Mouse (Mus musculus): Measurements from ENCODE around the gene Wdr62.
"Not testable (repeated sequence)": the region's sequence is repeated elsewhere in the genome, so short reads cannot be mapped to it uniquely, and the experiment has no call there.

The Wdr62 gene

DNA sequence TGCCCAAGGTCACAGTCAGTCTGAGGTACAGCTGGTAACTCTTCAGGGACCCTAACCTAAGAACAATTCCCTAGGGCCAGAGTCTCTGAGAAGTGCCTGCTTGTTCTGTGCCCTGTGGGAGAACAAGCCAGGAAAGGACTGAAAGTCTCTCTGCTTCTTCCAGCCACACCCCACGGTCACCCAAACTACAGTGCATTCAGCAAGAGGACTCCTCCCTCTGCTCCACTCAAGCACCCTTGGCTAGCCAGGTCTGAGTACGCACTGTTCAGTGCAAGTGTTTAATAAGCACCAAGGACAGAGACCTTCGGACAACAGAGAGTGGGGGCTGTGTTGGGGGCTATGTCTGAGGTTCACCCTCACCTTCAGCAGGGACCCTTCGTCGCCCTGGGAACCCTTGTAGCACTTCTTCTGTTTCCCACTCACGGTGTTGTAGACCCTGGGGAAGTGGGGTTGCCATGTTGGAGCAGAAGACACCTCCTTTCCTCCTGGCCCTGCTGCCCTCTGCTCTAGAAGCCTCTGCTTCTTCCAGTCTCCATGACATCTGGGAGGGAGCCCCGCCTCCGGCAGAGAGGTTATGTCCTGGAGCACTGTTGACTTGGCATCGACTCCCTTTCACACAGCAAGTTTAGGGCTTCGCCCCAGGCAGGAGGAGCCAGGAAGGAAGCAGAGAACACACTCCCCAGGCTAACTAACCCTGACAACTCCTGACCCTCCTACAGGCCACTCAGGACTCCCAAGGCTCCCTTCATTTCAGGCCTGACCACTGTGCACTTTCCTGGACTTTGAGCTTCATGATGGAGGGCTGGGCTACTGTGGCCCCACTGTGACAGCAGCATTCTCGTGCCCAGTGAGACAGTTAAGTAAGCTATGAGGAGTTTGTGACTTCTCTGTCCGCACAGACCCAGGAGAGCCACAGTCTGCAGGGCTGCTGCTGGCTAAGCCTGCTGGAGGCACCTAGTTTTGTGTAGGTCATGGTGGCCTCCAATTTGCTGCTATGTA lies 28.0 kb downstream of the Wdr62 start:
- no peak for DNase-seq

DNA sequence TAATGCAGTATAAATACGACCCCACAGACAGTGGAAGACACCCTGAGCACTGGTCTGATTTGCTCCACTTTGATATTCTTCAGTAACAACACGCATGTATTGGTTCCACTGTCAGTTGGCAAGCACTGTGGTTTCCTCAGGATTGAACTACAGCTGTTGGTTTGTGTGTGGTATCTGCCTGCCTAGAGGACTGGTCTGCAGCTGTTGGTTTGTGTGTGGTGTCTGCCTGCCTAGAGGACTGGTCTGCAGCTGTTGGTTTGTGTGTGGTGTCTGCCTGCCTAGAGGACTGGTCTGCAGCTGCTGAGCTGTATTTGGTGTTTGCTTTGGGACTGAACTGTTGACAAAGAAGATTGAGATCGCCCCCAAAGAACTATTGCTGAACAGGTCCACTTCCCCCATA lies 42.8 kb downstream of the Wdr62 start:
- DNase-seq: not testable (repeated sequence)

- no peak for DNase-seq
These were observed 44.6 kb downstream of the Wdr62 start, which contains the start of gene Ovol3 for GRCm38 (mm10) chr7:30235625-30236024. Ovol3 (minus strand) TSS chr7:30235725.

DNA sequence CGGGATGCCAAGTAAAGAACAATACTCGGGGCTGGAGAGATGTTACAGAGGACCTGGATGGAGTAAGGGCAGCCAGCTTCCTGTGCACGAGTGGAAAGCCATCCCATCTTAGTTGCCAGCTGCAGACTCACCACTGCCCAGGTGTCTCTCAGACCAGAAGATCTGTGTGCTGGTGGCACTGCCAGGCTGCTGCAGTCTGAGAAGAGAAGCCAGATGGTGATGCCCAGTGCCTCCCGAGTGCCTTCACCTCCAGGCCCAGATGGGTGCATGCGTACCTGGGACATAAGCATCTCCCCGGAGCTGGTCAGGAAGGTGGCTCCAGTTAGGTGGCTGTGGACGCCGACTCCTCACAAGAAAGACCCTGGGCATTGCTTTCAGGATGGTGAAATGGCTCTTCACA lies 45.1 kb downstream of the Wdr62 start:
- DNase-seq: no peak

GRCm38 (mm10) chr7:30234276-30234858 lies 45.9 kb downstream of the Wdr62 start:
- DNase-seq: no peak

- DNase-seq: peak; percentile 43
These were observed 46.8 kb downstream of the Wdr62 start for GRCm38 (mm10) chr7:30233387-30233786.

- DNase-seq: peak; percentile 51
These were observed 47.5 kb downstream of the Wdr62 start for GRCm38 (mm10) chr7:30232631-30233148.

DNA sequence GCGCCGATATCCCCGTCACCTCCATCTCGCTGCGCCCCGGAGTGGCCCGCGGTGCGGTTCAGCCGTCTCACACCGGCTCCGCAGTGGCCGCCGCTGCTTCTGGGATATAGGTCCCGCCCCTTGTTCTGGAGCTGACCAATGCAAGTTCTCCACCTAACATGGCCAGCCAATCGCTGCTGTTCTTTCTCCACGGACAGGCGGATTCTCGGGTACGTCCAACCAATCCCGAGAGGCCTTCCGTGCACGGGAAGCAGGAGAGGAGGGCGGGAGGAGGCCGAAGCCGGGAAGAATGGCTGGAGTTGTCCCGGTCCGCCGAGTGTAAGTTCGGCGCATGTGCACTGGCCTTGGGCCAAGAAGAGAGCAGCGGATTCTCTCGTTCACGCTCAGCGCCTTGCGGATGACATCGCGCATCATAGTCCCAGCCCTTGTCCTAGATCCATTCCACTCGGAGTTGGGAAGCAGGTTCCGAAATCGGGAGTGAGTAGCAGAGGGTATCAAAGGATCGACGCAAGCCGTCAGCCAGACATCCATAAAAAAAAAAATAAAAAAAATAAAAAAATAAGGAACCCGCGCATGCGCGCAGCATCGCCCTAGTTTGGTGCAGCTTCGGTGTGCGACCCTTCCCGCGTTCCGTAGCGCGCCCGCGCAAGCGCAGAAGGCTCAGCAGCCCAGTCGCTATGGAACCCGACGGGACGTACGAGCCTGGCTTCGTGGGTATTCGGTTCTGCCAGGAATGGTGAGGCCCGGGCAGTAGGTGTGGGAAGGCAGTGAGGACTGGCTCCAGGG lies 48.4 kb downstream of the Wdr62 start, which contains the start of the genes Polr2i and Tbcb:
Gene Polr2i, plus strand, starts transcription at position 280 of the 786 bp plus-strand sequence.
Gene Tbcb, minus strand, starts transcription at position 604 of the 786 bp plus-strand sequence.
- DNase-seq: peak; percentile 99

DNA sequence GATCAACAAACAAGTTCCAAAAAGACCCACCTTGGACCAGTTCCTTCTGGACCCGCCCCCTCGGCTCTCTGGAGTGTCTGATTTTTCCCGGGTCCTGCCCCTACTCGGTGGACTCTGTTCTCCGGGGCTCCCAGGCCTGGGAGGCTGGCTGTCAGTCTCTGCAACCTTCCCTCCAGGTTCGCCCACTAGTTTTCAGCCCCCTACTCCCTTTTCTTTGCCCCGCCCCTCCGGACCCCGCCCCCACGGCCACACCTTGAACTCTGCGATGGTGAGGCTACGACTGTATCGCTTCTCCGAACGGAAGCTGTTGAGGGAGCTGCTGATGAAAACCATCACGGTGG lies 48.9 kb downstream of the Wdr62 start:
- no peak for DNase-seq

GRCm38 (mm10) chr7:30224206-30224605 lies 56.0 kb downstream of the Wdr62 start:
- no peak for DNase-seq

DNA sequence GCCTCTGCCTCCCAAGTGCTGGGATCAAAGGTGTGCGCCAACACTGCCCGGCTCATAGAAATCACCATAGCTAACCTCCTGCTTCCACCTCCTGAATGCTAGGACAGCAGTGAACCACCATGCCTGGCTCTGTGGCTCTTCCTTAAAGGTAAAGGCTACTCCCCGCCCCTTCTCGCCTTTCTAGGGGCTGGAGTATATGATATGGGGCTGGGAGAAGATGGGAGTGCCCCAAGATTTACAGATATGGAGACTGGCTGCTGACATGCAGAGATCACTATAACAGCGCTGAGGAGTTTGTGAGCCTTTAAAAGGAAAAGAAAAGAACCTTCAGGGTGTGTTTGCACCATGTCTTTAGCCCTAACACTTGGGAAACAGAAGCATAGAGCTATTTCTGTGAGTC lies 58.0 kb downstream of the Wdr62 start:
- DNase-seq: no peak

DNA sequence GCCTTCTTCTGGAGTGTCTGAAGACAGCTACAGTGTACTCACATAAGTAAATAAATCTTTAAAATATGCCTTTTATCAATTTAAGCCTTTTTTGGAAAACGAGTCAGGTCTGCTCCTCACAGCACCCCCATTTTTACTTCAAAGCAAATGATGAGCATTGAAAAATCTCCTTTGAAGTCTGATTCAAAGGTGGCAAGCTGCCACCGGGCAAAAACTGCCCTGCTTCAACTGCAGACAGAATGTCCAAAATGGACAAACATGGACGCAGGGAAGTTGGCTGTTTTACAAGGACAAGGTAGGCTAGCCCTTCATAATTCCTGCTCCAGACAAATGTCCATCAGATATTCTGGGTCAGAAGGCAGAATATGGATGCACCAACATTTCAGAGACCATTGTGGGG lies 58.8 kb downstream of the Wdr62 start:
- DNase-seq: no peak

GRCm38 (mm10) chr7:30220008-30220356 lies 60.2 kb downstream of the Wdr62 start:
- DNase-seq: no peak

GRCm38 (mm10) chr7:30219293-30220007 lies 60.8 kb downstream of the Wdr62 start:
- peak; percentile 46 for DNase-seq

- no peak for DNase-seq
These were observed 62.9 kb downstream of the Wdr62 start for GRCm38 (mm10) chr7:30217277-30217676.

DNA sequence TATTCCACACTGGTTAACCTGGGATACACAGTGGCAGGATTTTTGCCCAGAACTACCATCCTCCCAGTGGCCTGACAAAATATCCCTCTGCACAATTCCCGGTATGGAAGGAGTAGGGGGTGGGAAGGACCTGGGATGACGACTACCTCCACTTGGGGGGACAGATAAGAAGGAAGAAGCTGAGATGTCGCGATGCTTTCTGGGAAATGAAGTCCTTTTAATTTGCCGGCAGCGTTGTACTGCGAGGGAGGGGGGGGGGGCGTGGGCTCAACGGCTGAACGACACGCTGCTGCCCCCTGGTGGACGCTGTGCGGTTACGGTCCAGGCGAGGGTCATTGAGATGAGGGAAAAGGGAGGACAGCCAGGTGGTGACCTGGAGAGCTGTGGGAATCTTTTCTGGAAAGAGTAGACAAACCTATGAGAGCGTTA lies 63.5 kb downstream of the Wdr62 start:
- DNase-seq: peak; percentile 90

DNA sequence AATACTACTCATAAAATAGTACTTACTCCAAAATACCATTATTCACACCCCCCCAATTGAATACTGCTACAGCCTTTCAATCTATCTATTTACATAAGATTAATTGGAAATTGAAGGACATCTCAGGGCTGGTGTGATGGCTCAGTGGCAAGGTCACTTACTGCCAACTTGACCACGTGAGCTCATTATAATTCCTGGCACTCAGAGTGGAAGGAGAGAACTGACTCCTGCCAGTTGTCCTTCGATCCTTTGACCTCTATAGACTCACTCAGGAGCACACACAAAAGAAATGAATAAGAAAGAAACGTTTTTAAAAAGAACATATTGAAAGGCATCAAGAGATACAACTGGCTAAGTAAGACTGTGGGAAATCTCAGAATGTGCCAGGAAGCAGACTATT lies 64.3 kb downstream of the Wdr62 start:
- no peak for DNase-seq

DNA sequence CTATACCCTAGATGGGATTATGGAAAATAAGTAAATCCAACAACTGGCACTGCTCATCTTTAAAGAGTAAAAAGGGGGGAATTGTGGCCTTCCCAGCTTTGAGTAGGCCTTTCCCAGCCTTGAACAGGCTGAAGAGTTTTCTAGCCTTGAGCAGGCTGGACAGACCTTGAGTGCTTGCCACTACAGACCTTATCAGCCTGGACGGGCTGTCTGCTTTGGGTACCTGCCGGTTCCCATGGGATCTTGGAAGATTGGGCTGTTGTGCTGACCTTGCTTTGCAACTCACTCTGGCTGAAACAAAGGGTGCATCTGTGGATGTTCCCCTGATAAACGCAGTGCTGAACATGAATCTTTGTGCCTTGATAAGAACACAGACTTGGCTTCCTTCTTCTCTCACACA lies 66.3 kb downstream of the Wdr62 start:
- no peak for DNase-seq

GRCm38 (mm10) chr7:30211025-30211424 lies 69.2 kb downstream of the Wdr62 start:
- DNase-seq: no peak

DNA sequence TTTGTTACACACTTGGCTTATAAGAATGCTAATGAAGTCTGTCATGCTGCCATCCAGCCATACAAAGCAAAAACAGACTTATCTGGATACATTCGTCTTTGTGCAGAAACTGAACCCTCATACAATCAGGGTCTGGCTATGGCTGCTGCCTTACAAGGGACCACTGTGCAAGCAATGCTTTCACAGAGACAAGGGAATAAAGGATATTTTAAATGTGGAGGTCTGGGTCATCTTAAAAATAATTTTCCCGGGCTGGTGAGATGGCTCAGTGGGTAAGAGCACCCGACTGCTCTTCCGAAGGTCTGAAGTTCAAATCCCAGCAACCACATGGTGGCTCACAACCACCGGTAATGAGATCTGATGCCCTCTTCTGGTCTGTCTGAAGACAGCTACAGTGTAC lies 73.9 kb downstream of the Wdr62 start:
- not testable (repeated sequence) for DNase-seq

DNA sequence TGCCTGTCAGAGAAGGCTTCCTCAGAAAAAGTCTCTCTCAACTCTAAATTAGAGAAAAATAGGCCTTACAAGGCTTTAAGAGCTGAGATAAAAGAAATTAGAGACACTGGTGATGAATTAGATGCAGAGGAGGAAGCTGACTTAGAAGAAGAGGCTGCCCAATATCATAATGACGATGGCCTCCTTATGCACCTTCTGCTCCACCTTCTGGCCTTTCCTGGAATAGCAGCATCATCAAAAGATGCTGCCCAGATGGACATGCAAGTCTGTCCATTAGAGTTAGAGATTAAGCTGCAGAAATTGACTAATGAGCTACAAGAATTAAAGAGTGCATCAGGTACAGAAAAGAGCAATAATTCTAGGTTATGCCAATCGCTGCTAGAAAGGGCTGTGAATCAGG lies 74.8 kb downstream of the Wdr62 start:
- DNase-seq: peak; percentile 54

- no peak for DNase-seq
These were observed 75.8 kb downstream of the Wdr62 start for GRCm38 (mm10) chr7:30204380-30204779.
